8 mouse cellular contexts compared by ENCODE assay signal in the genomic region with DNA sequence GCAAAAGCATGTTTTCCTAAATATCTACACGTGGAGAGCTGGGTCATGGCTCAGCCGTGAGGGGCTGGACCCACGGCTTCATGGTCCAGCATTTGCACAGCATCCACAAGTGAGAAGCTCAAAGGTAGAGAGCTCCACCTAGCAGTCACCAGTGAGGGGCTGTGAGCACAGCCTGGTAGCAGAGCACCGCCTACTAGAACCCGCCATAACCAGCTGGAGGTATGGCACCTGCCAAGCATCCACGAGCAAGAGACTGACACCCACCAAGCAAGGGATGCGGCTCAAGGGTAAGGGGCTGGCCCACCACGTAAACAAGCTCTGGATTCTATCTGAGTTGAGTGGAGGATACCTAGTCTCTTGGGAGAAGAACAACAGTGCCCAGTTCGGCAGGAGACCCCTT. TPM values are rescaled to one million over a fixed set of nuclear protein-coding genes. Genes with fewer than 3 reads are reported as not detected.
DNase-seq lines count a peak whose midpoint lies in the region; ATAC-seq lines count a peak whose summit lies in the region.

No protein-coding gene starts in this region.

- H3K27me3 ChIP-seq in heart, embryonic 11.5 days (ENCODE audit: control insufficient read depth, insufficient read depth, low read length) = no peaks in the 10 kb centered on the region
- H3K27me3 ChIP-seq in hindbrain, embryonic 12.5 days = no peaks in the 10 kb centered on the region
- H3K27me3 ChIP-seq in liver, embryonic 15.5 days = no peaks in the 10 kb centered on the region

- H3K4me2 ChIP-seq in heart, embryonic 11.5 days = peak overlapping the region; percentile 83
- H3K4me2 ChIP-seq in hindbrain, embryonic 12.5 days (replicated peaks) = peak overlapping the region; percentile 94
- H3K4me2 ChIP-seq in liver, embryonic 15.5 days = peak overlapping the region; percentile 99

- no peak for DNase-seq in heart, adult 9 months (ENCODE audit: low spot score in 2 of 2)
- peak; percentile 54 for DNase-seq in MN1 (ENCODE audit: low spot score)
- DNase-seq in adrenal gland, adult 18-20 months (ENCODE audit: low spot score in 2 of 2) = no peak

- peaks cover 15% of the 10 kb centered on the region for H3K4me1 ChIP-seq in heart, embryonic 11.5 days (ENCODE audit: control insufficient read depth, insufficient read depth, low read length)
- H3K4me1 ChIP-seq in hindbrain, embryonic 12.5 days = peaks cover 33% of the 10 kb centered on the region
- peaks cover 56% of the 10 kb centered on the region for H3K4me1 ChIP-seq in liver, embryonic 15.5 days (replicated peaks)

- no peak overlapping the region; the same call in 1 of the 2 replicates for H3K9ac ChIP-seq in heart, embryonic 11.5 days (ENCODE audit: low read depth, low read length)
- H3K9ac ChIP-seq in hindbrain, embryonic 12.5 days = peak overlapping the region; percentile 88
- peak overlapping the region; percentile 92; the same call in 1 of the 2 replicates for H3K9ac ChIP-seq in liver, embryonic 15.5 days

- peaks cover 13% of the 10 kb centered on the region; the same call in 1 of the 2 replicates for H3K36me3 ChIP-seq in heart, embryonic 11.5 days (ENCODE audit: control insufficient read depth, insufficient read depth, low read length)
- peaks cover 41% of the 10 kb centered on the region for H3K36me3 ChIP-seq in hindbrain, embryonic 12.5 days
- peaks cover 42% of the 10 kb centered on the region for H3K36me3 ChIP-seq in liver, embryonic 15.5 days (replicated peaks)

- H3K27ac ChIP-seq in heart, embryonic 11.5 days (ENCODE audit: low read depth, low read length) = no peak overlapping the region
- no peak overlapping the region; the same call in 1 of the 2 replicates for H3K27ac ChIP-seq in hindbrain, embryonic 12.5 days
- H3K27ac ChIP-seq in liver, embryonic 15.5 days (replicated peaks) = peak overlapping the region; percentile 82; the same call in 1 of the 2 replicates

- WGBS in heart, embryonic 11.5 days (ENCODE audit: insufficient replicate concordance) = 74% methylated on average over 9 of the region's 9 CpGs
- WGBS in hindbrain, embryonic 12.5 days = 77% methylated on average over 9 of the region's 9 CpGs
- 72% methylated on average over 9 of the region's 9 CpGs for WGBS in liver, embryonic 15.5 days (ENCODE audit: insufficient replicate concordance)

- no peaks in the 10 kb centered on the region for H3K9me3 ChIP-seq in heart, embryonic 11.5 days (replicated peaks; ENCODE audit: control insufficient read depth, low read length)
- H3K9me3 ChIP-seq in hindbrain, embryonic 12.5 days (replicated peaks) = no peaks in the 10 kb centered on the region
- H3K9me3 ChIP-seq in liver, embryonic 15.5 days (replicated peaks) = no peaks in the 10 kb centered on the region

- H3K4me3 ChIP-seq in heart, embryonic 11.5 days (ENCODE audit: low read depth, low read length) = peak overlapping the region; percentile 69
- H3K4me3 ChIP-seq in hindbrain, embryonic 12.5 days = peak overlapping the region; percentile 73
- H3K4me3 ChIP-seq in liver, embryonic 15.5 days (replicated peaks) = peak overlapping the region; percentile 86

- no peak for ATAC-seq in heart, embryonic 11.5 days (replicated peaks; ENCODE audit: insufficient number of reproducible peaks, low FRiP score, low TSS enrichment)
- 0 out of 2 replicates have a peak, but pooled peaks have one; percentile 17 for ATAC-seq in hindbrain, embryonic 12.5 days (ENCODE audit: low FRiP score)
- ATAC-seq in liver, embryonic 15.5 days (ENCODE audit: insufficient read depth) = no peak
- ATAC-seq in CD4-positive, CD25-positive, alpha-beta regulatory T cell, adult 4 months = no peak
- ATAC-seq in megakaryocyte-erythroid progenitor cell, adult 5-6 weeks (replicated peaks; ENCODE audit: low FRiP score, low TSS enrichment, poor library complexity, severe bottlenecking) = no peak

RNA-seq across cellular contexts. Expression of a gene that starts 1.1 kb away (rescaled TPM):
- polyA plus RNA-seq in heart, embryonic 11.5 days (2014; fragmentation: Nextera tagmentation; extraction: Ambion mirVana) = 91.3 and 146 TPM in 2 replicates
- 231 and 244 TPM in 2 replicates for polyA plus RNA-seq in hindbrain, embryonic 12.5 days (2016; fragmentation: Nextera tagmentation; extraction: Ambion mirVana)
- polyA plus RNA-seq in liver, embryonic 15.5 days (2015; fragmentation: Nextera tagmentation; extraction: Ambion mirVana) = 70.3 and 71.4 TPM in 2 replicates
- 100 to 1,000 TPM; 146 to 164 TPM for polyA plus RNA-seq in CD4-positive, CD25-positive, alpha-beta regulatory T cell, adult 4 months (2017; shearing (Covaris generic))
- 10 to 100 TPM; 58.2 to 64.3 TPM for total RNA-seq in adrenal gland, adult 18-20 months (2021)
- total RNA-seq in megakaryocyte-erythroid progenitor cell, adult 5-6 weeks (2014; fragmentation: Nextera tagmentation) = 60.7 and 75.9 TPM in 2 replicates
- 38.8 and 40.8 TPM in 2 replicates for total RNA-seq in megakaryocyte-erythroid progenitor cell, adult 5-6 weeks (2017)

RNA-seq across cellular contexts. Expression of a gene that starts 5.9 kb away (rescaled TPM):
- polyA plus RNA-seq in heart, embryonic 11.5 days (2014; fragmentation: Nextera tagmentation; extraction: Ambion mirVana) = 4,030 and 4,320 TPM in 2 replicates
- polyA plus RNA-seq in hindbrain, embryonic 12.5 days (2016; fragmentation: Nextera tagmentation; extraction: Ambion mirVana) = 5,718 and 6,089 TPM in 2 replicates
- 6,104 and 6,562 TPM in 2 replicates for polyA plus RNA-seq in liver, embryonic 15.5 days (2015; fragmentation: Nextera tagmentation; extraction: Ambion mirVana)
- 1,000 to 10,000 TPM; 1,962 to 2,374 TPM for polyA plus RNA-seq in CD4-positive, CD25-positive, alpha-beta regulatory T cell, adult 4 months (2017; shearing (Covaris generic))
- 1,000 to 10,000 TPM; 1,437 to 1,911 TPM for total RNA-seq in adrenal gland, adult 18-20 months (2021)
- total RNA-seq in megakaryocyte-erythroid progenitor cell, adult 5-6 weeks (2014; fragmentation: Nextera tagmentation) = 1,148 and 1,512 TPM in 2 replicates
- total RNA-seq in megakaryocyte-erythroid progenitor cell, adult 5-6 weeks (2017) = 490 and 578 TPM in 2 replicates

RNA-seq across cellular contexts. Expression of a gene that starts 16.1 kb away (rescaled TPM):
- 1.5 and 2.2 TPM in 2 replicates for polyA plus RNA-seq in heart, embryonic 11.5 days (2014; fragmentation: Nextera tagmentation; extraction: Ambion mirVana)
- 0.13 and 0.54 TPM in 2 replicates for polyA plus RNA-seq in hindbrain, embryonic 12.5 days (2016; fragmentation: Nextera tagmentation; extraction: Ambion mirVana)
- polyA plus RNA-seq in liver, embryonic 15.5 days (2015; fragmentation: Nextera tagmentation; extraction: Ambion mirVana) = 0.58 and 0.62 TPM in 2 replicates
- polyA plus RNA-seq in CD4-positive, CD25-positive, alpha-beta regulatory T cell, adult 4 months (2017; shearing (Covaris generic)) = 1 to 10 TPM; 1.2 TPM
- 1 to 10 TPM in 1 of 2 experiments, under 1 TPM in 1; 0.66 to 2.6 TPM for total RNA-seq in adrenal gland, adult 18-20 months (2021)
- 0.42 TPM in 1 of 2 replicates, not detected in the other for total RNA-seq in megakaryocyte-erythroid progenitor cell, adult 5-6 weeks (2014; fragmentation: Nextera tagmentation)
- total RNA-seq in megakaryocyte-erythroid progenitor cell, adult 5-6 weeks (2017) = 0.19 TPM in 1 of 2 replicates, not detected in the other

RNA-seq across cellular contexts. Expression of a gene that starts 21.1 kb away (rescaled TPM):
- not detected in 2 replicates for polyA plus RNA-seq in heart, embryonic 11.5 days (2014; fragmentation: Nextera tagmentation; extraction: Ambion mirVana)
- not detected in 2 replicates for polyA plus RNA-seq in hindbrain, embryonic 12.5 days (2016; fragmentation: Nextera tagmentation; extraction: Ambion mirVana)
- polyA plus RNA-seq in liver, embryonic 15.5 days (2015; fragmentation: Nextera tagmentation; extraction: Ambion mirVana) = not detected in 2 replicates
- polyA plus RNA-seq in CD4-positive, CD25-positive, alpha-beta regulatory T cell, adult 4 months (2017; shearing (Covaris generic)) = under 1 TPM in 1 of 2 experiments, not detected in 1; 0.62 TPM
- 10 to 100 TPM; 42.8 to 43.4 TPM for total RNA-seq in adrenal gland, adult 18-20 months (2021)
- not detected in 2 replicates for total RNA-seq in megakaryocyte-erythroid progenitor cell, adult 5-6 weeks (2014; fragmentation: Nextera tagmentation)
- not detected in 2 replicates for total RNA-seq in megakaryocyte-erythroid progenitor cell, adult 5-6 weeks (2017)

RNA-seq across cellular contexts. Expression of a gene that starts 23.1 kb away (rescaled TPM):
- 4.6 and 4.9 TPM in 2 replicates for polyA plus RNA-seq in heart, embryonic 11.5 days (2014; fragmentation: Nextera tagmentation; extraction: Ambion mirVana)
- 3.4 and 3.5 TPM in 2 replicates for polyA plus RNA-seq in hindbrain, embryonic 12.5 days (2016; fragmentation: Nextera tagmentation; extraction: Ambion mirVana)
- 2.4 and 2.5 TPM in 2 replicates for polyA plus RNA-seq in liver, embryonic 15.5 days (2015; fragmentation: Nextera tagmentation; extraction: Ambion mirVana)
- polyA plus RNA-seq in CD4-positive, CD25-positive, alpha-beta regulatory T cell, adult 4 months (2017; shearing (Covaris generic)) = 1 to 10 TPM; 1.1 to 2.7 TPM
- total RNA-seq in adrenal gland, adult 18-20 months (2021) = 10 to 100 TPM; 73.2 to 77.2 TPM
- 1.9 and 2.5 TPM in 2 replicates for total RNA-seq in megakaryocyte-erythroid progenitor cell, adult 5-6 weeks (2014; fragmentation: Nextera tagmentation)
- 1.8 and 3.5 TPM in 2 replicates for total RNA-seq in megakaryocyte-erythroid progenitor cell, adult 5-6 weeks (2017)
